Mouse (Mus musculus) MEL (cell line): ENCODE results near the gene Brpf1. TPM values are rescaled to one million over a fixed set of nuclear protein-coding genes. Genes with fewer than 3 reads are reported as not detected.

Experiments used
- DNase-seq: peaks from one replicate; pipeline ENCODE4 v3.0.0; 2011; ENCODE audit warnings: low read depth, low spot score
- H3K27ac ChIP-seq: 2 replicates; pipeline ENCODE4 v1.5.1; 2012; ENCODE audit warnings: low read depth, mild to moderate bottlenecking, control low read depth, low read length, moderate library complexity; ENCODE audit not compliant: control insufficient read depth
- H3K27me3 ChIP-seq, 2 experiments: fragments of 150-350 bp in 1 of 2; sonication (generic) in 1 of 2; 2 replicates each; pipeline ENCODE4 v1.6.1; 2012; ENCODE audit warnings: low read length in 2 of 2, mild to moderate bottlenecking in 2 of 2, improper control_type of control experiment in 1 of 2, moderate library complexity in 1 of 2; ENCODE audit not compliant: insufficient read depth in 2 of 2, control insufficient read depth in 1 of 2
- H3K36me3 ChIP-seq, 2 experiments: 2 replicates each; pipeline ENCODE4 v1.6.1; 2012 to 2014; ENCODE audit warnings: low read length in 2 of 2, improper control_type of control experiment in 1 of 2, inconsistent platforms in 1 of 2, mild to moderate bottlenecking in 1 of 2; ENCODE audit not compliant: insufficient read depth in 2 of 2, control insufficient read depth in 1 of 2
- H3K4me1 ChIP-seq, 2 experiments: fragments of 150-350 bp in 1 of 2; sonication (generic) in 1 of 2; 2 replicates each; pipeline ENCODE4 v1.6.1; 2012; ENCODE audit warnings: low read length in 2 of 2, improper control_type of control experiment in 1 of 2, mild to moderate bottlenecking in 1 of 2; ENCODE audit not compliant: insufficient read depth in 2 of 2, control insufficient read depth in 1 of 2
- H3K4me3 ChIP-seq, 2 experiments: fragments of 150-350 bp in 1 of 2; sonication (generic) in 1 of 2; 2 replicates each; pipeline ENCODE4 v1.5.1; 2012; ENCODE audit warnings: low read depth in 2 of 2, low read length in 2 of 2, mild to moderate bottlenecking in 2 of 2, moderate library complexity in 2 of 2, control low read depth in 1 of 2, improper control_type of control experiment in 1 of 2; ENCODE audit not compliant: control insufficient read depth in 1 of 2, insufficient read depth in 1 of 2
- H3K79me2 ChIP-seq: 2 replicates; pipeline ENCODE4 v1.6.1; 2012; ENCODE audit warnings: mild to moderate bottlenecking, low read length, moderate library complexity; ENCODE audit not compliant: control insufficient read depth, poor library complexity, insufficient read depth
- H3K9ac ChIP-seq: 2 replicates; pipeline ENCODE4 v1.6.1; 2012; ENCODE audit warnings: low read depth, mild to moderate bottlenecking, control low read depth, low read length, moderate library complexity; ENCODE audit not compliant: control insufficient read depth, poor library complexity, severe bottlenecking
- H3K9me3 ChIP-seq: fragments of 150-350 bp; sonication (generic); replicated peaks from 2 replicates; pipeline ENCODE4 v1.6.1; 2012; ENCODE audit warnings: mild to moderate bottlenecking, low read length, improper control_type of control experiment, moderate library complexity; ENCODE audit not compliant: insufficient read depth
- BHLHE40 ChIP-seq: IDR thresholded peaks from 2 replicates; pipeline ENCODE4 v1.6.1; 2012; ENCODE audit warnings: low read depth, mild to moderate bottlenecking, inconsistent platforms, low read length, improper control_type of control experiment, borderline replicate concordance
- CHD1 ChIP-seq: IDR thresholded peaks from 2 replicates; pipeline ENCODE4 v1.6.1; 2012; ENCODE audit warnings: low read depth, mild to moderate bottlenecking, inconsistent platforms, low read length, improper control_type of control experiment
- CTCF ChIP-seq, 3 experiments: IDR thresholded peaks in 2 of 3; conservative IDR thresholded peaks in 1 of 3; 2 replicates each; pipeline ENCODE4 v1.5.1; 2011 to 2012; ENCODE audit warnings: low read length in 3 of 3, low read depth in 2 of 3, mild to moderate bottlenecking in 2 of 3, improper control_type of control experiment in 1 of 3, inconsistent platforms in 1 of 3, mixed read lengths in 1 of 3, moderate library complexity in 1 of 3; ENCODE audit not compliant: control insufficient read depth in 1 of 3, insufficient read depth in 1 of 3, poor library complexity in 1 of 3, severe bottlenecking in 1 of 3
- E2F4 ChIP-seq: IDR thresholded peaks from 2 replicates; pipeline ENCODE4 v1.6.1; 2011; ENCODE audit warnings: low read depth, low read length, improper control_type of control experiment, borderline replicate concordance
- EP300 ChIP-seq, 2 experiments: IDR thresholded peaks; 2 replicates each; pipeline ENCODE4 v1.6.1; 2011; ENCODE audit warnings: improper control_type of control experiment in 2 of 2, low read length in 2 of 2, low read depth in 1 of 2, mild to moderate bottlenecking in 1 of 2
- ETS1 ChIP-seq: IDR thresholded peaks from 2 replicates; pipeline ENCODE4 v1.6.1; 2012; ENCODE audit warnings: low read depth, mild to moderate bottlenecking, inconsistent platforms, low read length, improper control_type of control experiment, moderate library complexity
- GABPA ChIP-seq: IDR thresholded peaks from 2 replicates; pipeline ENCODE4 v1.6.1; 2012; ENCODE audit warnings: low read depth, mild to moderate bottlenecking, inconsistent platforms, low read length, improper control_type of control experiment, moderate library complexity
- GATA1 ChIP-seq: IDR thresholded peaks from 2 replicates; pipeline ENCODE4 v1.6.1; 2011; ENCODE audit warnings: low read depth, low read length, improper control_type of control experiment
- MAFK ChIP-seq: IDR thresholded peaks from 2 replicates; pipeline ENCODE4 v1.6.1; 2011; ENCODE audit warnings: low read depth, mild to moderate bottlenecking, low read length, improper control_type of control experiment, borderline replicate concordance
- MAX ChIP-seq: IDR thresholded peaks from 2 replicates; pipeline ENCODE4 v1.6.1; 2011; ENCODE audit warnings: low read length, improper control_type of control experiment
- MEF2A ChIP-seq: IDR thresholded peaks from 2 replicates; pipeline ENCODE4 v1.6.1; 2014; ENCODE audit warnings: low read depth, mild to moderate bottlenecking, inconsistent platforms, low read length, improper control_type of control experiment; ENCODE audit not compliant: poor library complexity, insufficient replicate concordance, severe bottlenecking; ENCODE audit errors: extremely low read depth
- MXI1 ChIP-seq: IDR thresholded peaks from 2 replicates; pipeline ENCODE4 v1.6.1; 2011; ENCODE audit warnings: mild to moderate bottlenecking, low read depth, low read length, improper control_type of control experiment
- MYB ChIP-seq: IDR thresholded peaks from 2 replicates; pipeline ENCODE4 v1.6.1; 2011; ENCODE audit warnings: mild to moderate bottlenecking, low read depth, low read length, improper control_type of control experiment
- NELFE ChIP-seq: IDR thresholded peaks from 2 replicates; pipeline ENCODE4 v1.6.1; 2011; ENCODE audit warnings: low read depth, low read length, improper control_type of control experiment
- SIN3A ChIP-seq: IDR thresholded peaks from 2 replicates; pipeline ENCODE4 v1.6.1; 2012; ENCODE audit warnings: low read length, improper control_type of control experiment, inconsistent platforms
- TAL1 ChIP-seq: IDR thresholded peaks from 2 replicates; pipeline ENCODE4 v1.6.1; 2012; ENCODE audit warnings: mild to moderate bottlenecking, inconsistent platforms, low read length, moderate library complexity, mixed read lengths
- TBP ChIP-seq: IDR thresholded peaks from 2 replicates; pipeline ENCODE4 v1.8.0; 2011; ENCODE audit warnings: low read depth, low read length, improper control_type of control experiment
- TCF12 ChIP-seq: IDR thresholded peaks from 2 replicates; pipeline ENCODE4 v1.6.1; 2014; ENCODE audit warnings: low read depth, mild to moderate bottlenecking, inconsistent platforms, low read length, improper control_type of control experiment, moderate library complexity
- USF1 ChIP-seq: IDR thresholded peaks from 2 replicates; pipeline ENCODE4 v1.6.1; 2014; ENCODE audit warnings: low read depth, mild to moderate bottlenecking, inconsistent platforms, low read length, improper control_type of control experiment, moderate library complexity
- USF2 ChIP-seq, 2 experiments: IDR thresholded peaks; 2 replicates each; pipeline ENCODE4 v1.6.1; 2011 to 2012; ENCODE audit warnings: improper control_type of control experiment in 2 of 2, low read length in 2 of 2, borderline replicate concordance in 1 of 2, inconsistent platforms in 1 of 2, low read depth in 1 of 2, mild to moderate bottlenecking in 1 of 2; ENCODE audit not compliant: insufficient read depth in 1 of 2
- ZC3H11A ChIP-seq: IDR thresholded peaks from 2 replicates; pipeline ENCODE4 v1.6.1; 2012; ENCODE audit warnings: low read depth, mild to moderate bottlenecking, inconsistent platforms, low read length, improper control_type of control experiment
- ZKSCAN1 ChIP-seq: IDR thresholded peaks from 2 replicates; pipeline ENCODE4 v1.6.1; 2012; ENCODE audit warnings: low read depth, mild to moderate bottlenecking, inconsistent platforms, low read length, improper control_type of control experiment, moderate library complexity
- ZMIZ1 ChIP-seq: IDR thresholded peaks from 2 replicates; pipeline ENCODE4 v1.6.1; 2012; ENCODE audit warnings: low read depth, mild to moderate bottlenecking, inconsistent platforms, low read length, improper control_type of control experiment, moderate library complexity
- ZNF384 ChIP-seq: IDR thresholded peaks from 2 replicates; pipeline ENCODE4 v1.6.1; 2012; ENCODE audit warnings: low read depth, mild to moderate bottlenecking, inconsistent platforms, low read length, improper control_type of control experiment
- polyA plus RNA-seq, 2 experiments: library from polyadenylated mRNA; stranded (reverse) in 1 of 2; unstranded in 1 of 2; fragments of >175 nt in 1 of 2; fragments of >200 nt in 1 of 2; gene quantifications; 2 replicates each; pipeline versions ENCODE4 v1.2.1 to v1.2.4; 2012; ENCODE audit warnings: low replicate concordance in 2 of 2, low read depth in 1 of 2; ENCODE audit not compliant: insufficient read length in 2 of 2, insufficient read depth in 1 of 2, missing spikeins in 1 of 2
- total RNA-seq: library from RNA; depleted of rRNA; stranded (reverse); fragments of 300-350 nt; gene quantifications from 2 replicates; pipeline ENCODE4 v1.2.3, GENCODE M21; 2012

Gene Brpf1
- total and polyA plus RNA-seq, 3 experiments, result 32.6 to 46.8 (median 44.9) TPM

DNA sequence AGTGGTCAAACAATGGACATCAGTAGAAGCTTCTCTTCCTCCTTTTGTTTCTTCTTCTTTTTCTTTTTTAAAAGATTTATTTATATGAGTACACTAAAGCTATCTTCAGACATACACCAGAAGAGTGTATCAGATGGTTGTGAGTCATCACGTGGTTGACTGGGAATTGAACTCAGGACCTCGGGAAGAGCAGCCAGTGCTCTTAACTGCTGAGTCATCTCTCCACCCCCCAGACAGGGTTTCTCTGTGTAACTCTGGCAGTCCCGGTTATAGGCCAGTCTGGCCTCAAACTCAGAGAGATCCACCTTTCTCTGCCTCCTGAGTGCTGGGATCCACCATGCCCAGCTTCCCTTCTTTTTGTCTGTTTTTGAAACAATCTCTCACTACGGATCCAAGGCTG lies 10.3 kb upstream of the Brpf1 start:
- peaks cover 0 to 15% of the 10 kb centered on the region in 2 experiments; a peak in 2 of 4 replicates for H3K36me3 ChIP-seq
- TF ChIP-seq GABPA (peak; percentile 66; the same call in 1 of the 2 replicates), MAFK (0 out of 2 replicates have a peak, but pooled peaks have one; percentile 37), CTCF (IDR thresholded peaks at IDR 0.05 in 2 of 3, conservative IDR thresholded peaks at IDR 0.05 in 1 of 3; ENCODE audit: control insufficient read depth in 1 of 3, insufficient read depth in 1 of 3, low read depth in 2 of 3, low read length in 3 of 3, poor library complexity in 1 of 3, severe bottlenecking in 1 of 3) (no peak), USF1 (peak; percentile 75; the same call in 1 of the 2 replicates), ETS1 (peak; percentile 52; the same call in 1 of the 2 replicates)
- TF ChIP-seq, all 39 proteins: peak for 4
- Histone ChIP-seq H3K9me3 (no peaks in the 10 kb centered on the region), H3K27ac (no peak overlapping the region; the same call in 1 of the 2 replicates), H3K27me3 (no peaks in the 10 kb centered on the region), H3K79me2 (no peaks in the 10 kb centered on the region), H3K4me1 (peaks cover 16 to 24% of the 10 kb centered on the region in 2 experiments), H3K9ac (no peak overlapping the region), H3K4me3 (no peak overlapping the region)
- DNase-seq, result peak; percentile 40

DNA sequence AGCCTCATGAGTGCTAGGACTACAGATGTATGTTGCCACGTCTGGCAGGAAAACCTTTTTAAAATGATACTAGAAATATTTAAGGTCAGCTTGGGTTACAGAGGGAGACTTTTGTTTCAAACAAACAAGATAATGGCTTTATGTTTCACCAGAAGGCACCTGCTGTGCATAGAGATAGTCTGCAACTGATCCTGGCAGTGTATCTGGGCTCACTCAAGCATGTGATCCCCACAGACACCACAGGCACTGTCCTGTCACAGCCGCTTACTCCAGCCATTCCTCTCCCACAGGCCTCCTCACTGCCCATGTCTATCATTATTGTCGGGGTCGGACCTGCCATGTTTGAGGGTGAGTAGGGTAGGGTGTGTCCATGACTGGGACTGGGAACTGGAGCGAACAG lies 5.6 kb upstream of the Brpf1 start:
- peak; percentile 82 for TF ChIP-seq ETS1
- TF ChIP-seq BHLHE40, result peak; percentile 61; the same call in 1 of the 2 replicates
- TF ChIP-seq ZC3H11A, result peak; percentile 12; the same call in 1 of the 2 replicates
- TF ChIP-seq MEF2A, result no peak
- TF ChIP-seq EP300 (IDR thresholded peaks at IDR 0.05; ENCODE audit: low read depth in 1 of 2, low read length in 2 of 2), result peak; percentile 89 to 90
- peak; percentile 74 for TF ChIP-seq SIN3A
- TF ChIP-seq ZKSCAN1, result no peak
- TF ChIP-seq USF2 (IDR thresholded peaks at IDR 0.05; ENCODE audit: borderline replicate concordance in 1 of 2, insufficient read depth in 1 of 2, low read depth in 1 of 2, low read length in 2 of 2), result no peak
- peak; percentile 43; the same call in 1 of the 2 replicates for TF ChIP-seq MAX
- TF ChIP-seq MYB, result peak; percentile 47; the same call in 1 of the 2 replicates
- TF ChIP-seq NELFE, result peak; percentile 47
- TF ChIP-seq USF1, result peak; percentile 68
- peak; percentile 38; the same call in 1 of the 2 replicates for TF ChIP-seq TBP
- peak; percentile 74; the same call in 1 of the 2 replicates for TF ChIP-seq MXI1
- peak; percentile 90 for TF ChIP-seq TCF12
- no peak for TF ChIP-seq ZNF384
- TF ChIP-seq TAL1, result peak; percentile 84
- TF ChIP-seq GATA1, result peak; percentile 79
- TF ChIP-seq CHD1, result no peak
- 0 out of 2 replicates have a peak, but pooled peaks have one; percentile 33 for TF ChIP-seq ZMIZ1
- no peak for TF ChIP-seq E2F4
- Histone ChIP-seq H3K27me3 (no peaks in the 10 kb centered on the region), H3K79me2 (no peaks in the 10 kb centered on the region), H3K4me1 (peaks cover 27 to 35% of the 10 kb centered on the region in 2 experiments), H3K27ac (peak overlapping the region; percentile 68), H3K9me3 (no peaks in the 10 kb centered on the region), H3K36me3 (peaks cover 0 to 23% of the 10 kb centered on the region in 2 experiments; a peak in 2 of 4 replicates), H3K4me3 (peak overlapping the region; percentile 52 to 60), H3K9ac (peak overlapping the region; percentile 52)
- DNase-seq, result peak; percentile 78
